Mouse (Mus musculus): ENCODE data around the gene Tubb4a. TPM values are rescaled to one million over a fixed set of nuclear protein-coding genes. Genes with fewer than 3 reads are reported as not detected.

Gene Tubb4a
- polyA plus RNA-seq, 1 experiment from 2014 or later, result 22.6 TPM

GRCm38 (mm10) chr17:57048816-57049215 is 38.8 kb downstream of the Tubb4a start:
- Histone ChIP-seq H3K9me3 (ENCODE audit: control insufficient read depth, low read length) (no peaks in the 10 kb centered on the region), H3K4me3 (ENCODE audit: low read length) (no peak overlapping the region), H3K27ac (ENCODE audit: low read length) (no peak overlapping the region), H3K4me2 (ENCODE audit: low read depth, low read length) (no peak overlapping the region), H3K36me3 (ENCODE audit: control insufficient read depth, insufficient read depth, low read length) (peaks cover 6% of the 10 kb centered on the region; the same call in 1 of the 2 replicates), H3K27me3 (replicated peaks; ENCODE audit: control insufficient read depth, insufficient read depth, low read length) (no peaks in the 10 kb centered on the region), H3K9ac (ENCODE audit: low read depth, low read length) (no peak overlapping the region), H3K4me1 (ENCODE audit: control insufficient read depth, insufficient read depth, low read length) (no peaks in the 10 kb centered on the region)
- no peak for ATAC-seq
- WGBS, result 93% methylated on average over 3 of the region's 3 CpGs

- Histone ChIP-seq H3K9ac (ENCODE audit: low read depth, low read length) (no peak overlapping the region), H3K27ac (ENCODE audit: low read length) (no peak overlapping the region), H3K27me3 (replicated peaks; ENCODE audit: control insufficient read depth, insufficient read depth, low read length) (no peaks in the 10 kb centered on the region), H3K36me3 (ENCODE audit: control insufficient read depth, insufficient read depth, low read length) (peaks cover 3% of the 10 kb centered on the region; the same call in 1 of the 2 replicates), H3K4me1 (ENCODE audit: control insufficient read depth, insufficient read depth, low read length) (no peaks in the 10 kb centered on the region), H3K4me3 (ENCODE audit: low read length) (no peak overlapping the region), H3K4me2 (ENCODE audit: low read depth, low read length) (no peak overlapping the region), H3K9me3 (ENCODE audit: control insufficient read depth, low read length) (no peaks in the 10 kb centered on the region)
- 51% methylated on average over 5 of the region's 5 CpGs for WGBS
- ATAC-seq, result 0 out of 2 replicates have a peak, but pooled peaks have one; percentile 9
Measured at GRCm38 (mm10) chr17:57047406-57047805, 40.2 kb downstream of the Tubb4a start.

- ATAC-seq, result no peak
- peaks cover 2% of the 10 kb centered on the region; the same call in 1 of the 2 replicates for H3K4me1 ChIP-seq (ENCODE audit: control insufficient read depth, insufficient read depth, low read length)
- no peak within 1 kb of the TSS for H3K4me2 ChIP-seq (ENCODE audit: low read depth, low read length)
- 74% methylated on average over 8 of the region's 8 CpGs for WGBS
- H3K9me3 ChIP-seq (ENCODE audit: control insufficient read depth, low read length), result no peaks in the 10 kb centered on the region
- H3K36me3 ChIP-seq (ENCODE audit: control insufficient read depth, insufficient read depth, low read length), result no peaks in the 10 kb centered on the region
- H3K27ac ChIP-seq (ENCODE audit: low read length), result no peak within 1 kb of the TSS
- H3K27me3 ChIP-seq (replicated peaks; ENCODE audit: control insufficient read depth, insufficient read depth, low read length), result no peaks in the 10 kb centered on the region; the same call in 1 of the 2 replicates
- no peak within 1 kb of the TSS for H3K4me3 ChIP-seq (ENCODE audit: low read length)
- H3K9ac ChIP-seq (ENCODE audit: low read depth, low read length), result no peak within 1 kb of the TSS
Measured at GRCm38 (mm10) chr17:57041554-57041953, 46.0 kb downstream of the Tubb4a start, which contains the start of gene Slc25a41. TSS of gene Slc25a41 (minus strand) at chr17:57041654.

GRCm38 (mm10) chr17:57038978-57039377 is 48.6 kb downstream of the Tubb4a start:
- Histone ChIP-seq H3K9me3 (ENCODE audit: control insufficient read depth, low read length) (no peaks in the 10 kb centered on the region), H3K4me1 (ENCODE audit: control insufficient read depth, insufficient read depth, low read length) (peaks cover 2% of the 10 kb centered on the region; the same call in 1 of the 2 replicates), H3K4me2 (ENCODE audit: low read depth, low read length) (no peak overlapping the region), H3K9ac (ENCODE audit: low read depth, low read length) (no peak overlapping the region), H3K27ac (ENCODE audit: low read length) (no peak overlapping the region), H3K36me3 (ENCODE audit: control insufficient read depth, insufficient read depth, low read length) (no peaks in the 10 kb centered on the region), H3K4me3 (ENCODE audit: low read length) (no peak overlapping the region), H3K27me3 (replicated peaks; ENCODE audit: control insufficient read depth, insufficient read depth, low read length) (no peaks in the 10 kb centered on the region; the same call in 1 of the 2 replicates)
- no peak for ATAC-seq
- 41% methylated on average over 8 of the region's 8 CpGs for WGBS

- peak overlapping the region; percentile 79; the same call in 1 of the 2 replicates for H3K4me2 ChIP-seq (ENCODE audit: low read depth, low read length)
- peak overlapping the region; percentile 70; the same call in 1 of the 2 replicates for H3K9ac ChIP-seq (ENCODE audit: low read depth, low read length)
- H3K4me3 ChIP-seq (ENCODE audit: low read length), result no peak overlapping the region
- H3K4me1 ChIP-seq (ENCODE audit: control insufficient read depth, insufficient read depth, low read length), result peaks cover 10% of the 10 kb centered on the region
- 87% methylated on average over 4 of the region's 4 CpGs for WGBS
- H3K36me3 ChIP-seq (ENCODE audit: control insufficient read depth, insufficient read depth, low read length), result peaks cover 7% of the 10 kb centered on the region; the same call in 1 of the 2 replicates
- H3K27ac ChIP-seq (ENCODE audit: low read length), result no peak overlapping the region
- no peaks in the 10 kb centered on the region for H3K27me3 ChIP-seq (replicated peaks; ENCODE audit: control insufficient read depth, insufficient read depth, low read length)
- H3K9me3 ChIP-seq (ENCODE audit: control insufficient read depth, low read length), result no peaks in the 10 kb centered on the region
- ATAC-seq, result no peak
Measured at GRCm38 (mm10) chr17:57032854-57033253, 54.7 kb downstream of the Tubb4a start.

- peak overlapping the region; percentile 50 for H3K4me3 ChIP-seq (ENCODE audit: low read length)
- H3K4me2 ChIP-seq (ENCODE audit: low read depth, low read length), result peak overlapping the region; percentile 79
- peaks cover 10% of the 10 kb centered on the region for H3K4me1 ChIP-seq (ENCODE audit: control insufficient read depth, insufficient read depth, low read length)
- H3K27ac ChIP-seq (ENCODE audit: low read length), result peak overlapping the region; percentile 87
- ATAC-seq, result peak; percentile 95
- under 1% methylated on average over 38 of the region's 38 CpGs for WGBS
- peak overlapping the region; percentile 70 for H3K9ac ChIP-seq (ENCODE audit: low read depth, low read length)
- no peaks in the 10 kb centered on the region for H3K9me3 ChIP-seq (ENCODE audit: control insufficient read depth, low read length)
- peaks cover 11% of the 10 kb centered on the region for H3K36me3 ChIP-seq (ENCODE audit: control insufficient read depth, insufficient read depth, low read length)
- H3K27me3 ChIP-seq (replicated peaks; ENCODE audit: control insufficient read depth, insufficient read depth, low read length), result no peaks in the 10 kb centered on the region
Measured at GRCm38 (mm10) chr17:57031661-57032420, 55.7 kb downstream of the Tubb4a start.

- Histone ChIP-seq H3K4me3 (ENCODE audit: low read length) (peak within 1 kb of the TSS; percentile 86), H3K4me2 (ENCODE audit: low read depth, low read length) (peak within 1 kb of the TSS; percentile 88)
- under 1% methylated on average over 78 of the region's 99 CpGs for WGBS
Measured at GRCm38 (mm10) chr17:57030931-57031660, 56.5 kb downstream of the Tubb4a start, which contains the start of gene Khsrp. TSS of gene Khsrp (minus strand) at chr17:57031522.

More at GRCm38 (mm10) chr17:57030931-57031660, 56.5 kb downstream of the Tubb4a start, which contains the start of gene Khsrp:
- H3K9ac ChIP-seq (ENCODE audit: low read depth, low read length), result peak within 1 kb of the TSS; percentile 100
- peak within 1 kb of the TSS; percentile 92 for H3K27ac ChIP-seq (ENCODE audit: low read length)
- H3K27me3 ChIP-seq (replicated peaks; ENCODE audit: control insufficient read depth, insufficient read depth, low read length), result no peaks in the 10 kb centered on the region
- peaks cover 10% of the 10 kb centered on the region for H3K4me1 ChIP-seq (ENCODE audit: control insufficient read depth, insufficient read depth, low read length)
- no peaks in the 10 kb centered on the region for H3K9me3 ChIP-seq (ENCODE audit: control insufficient read depth, low read length)
- peaks cover 17% of the 10 kb centered on the region for H3K36me3 ChIP-seq (ENCODE audit: control insufficient read depth, insufficient read depth, low read length)
- ATAC-seq, result peak; percentile 0; the same call in 1 of the 2 replicates

Measured in intestine, embryonic 16.5 days (tissue).